10 mouse cellular contexts compared by ENCODE assay signal in the genomic region with DNA sequence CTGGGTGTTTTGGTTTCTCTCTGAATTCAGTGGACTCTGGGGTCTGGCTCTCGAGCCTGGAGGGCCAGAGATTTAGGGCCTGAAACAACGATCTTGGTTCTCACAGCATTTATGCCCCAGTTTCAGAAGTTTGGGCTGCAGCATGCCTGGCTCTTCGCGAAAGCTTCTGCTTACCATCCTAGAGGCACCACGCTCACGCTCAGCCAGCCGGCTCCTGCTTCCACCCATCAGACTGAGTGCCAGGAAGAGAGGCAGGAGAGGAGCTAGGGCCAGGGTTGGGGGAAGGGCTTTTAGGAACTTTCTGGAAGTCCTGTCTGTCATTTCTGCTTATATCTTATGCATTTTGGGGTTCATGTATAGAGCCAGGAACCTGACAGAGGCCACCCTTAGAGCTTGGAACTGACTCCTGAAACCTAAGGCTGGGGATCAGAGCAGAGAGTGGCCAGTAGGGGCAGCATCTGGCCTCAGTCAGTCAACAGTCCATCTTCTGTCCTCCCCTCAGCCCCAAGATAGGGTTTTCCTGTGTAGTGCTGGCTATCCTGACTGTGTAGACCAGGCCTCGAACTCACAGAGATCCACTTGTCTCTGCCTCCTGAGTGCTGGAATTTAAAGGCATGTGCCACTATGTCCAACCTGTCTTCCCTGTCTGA.
DNase-seq lines count a peak whose midpoint lies in the region; TF ChIP-seq lines count a peak whose summit lies in the region.
"Had no signal": no experiment of that assay in that cellular context is flagged by ENCODE, and none has a peak within 500 bp of the region (broad histone marks: within the 10 kb centered on the region; RNA-seq: fewer than 3 reads in every experiment).

No protein-coding gene starts in this region.

- TF ChIP-seq CTCF in C2C12 (IDR thresholded peaks at IDR 0.05; ENCODE audit: control insufficient read depth, insufficient read depth, insufficient read length) = peak; percentile 16

- H3K4me3 ChIP-seq in C2C12 (ENCODE audit: insufficient read depth, poor library complexity, severe bottlenecking) = no peak overlapping the region
- H3K4me3 ChIP-seq: forebrain, embryonic 15.5 days; stomach, embryonic 15.5 days had no signal

- no peaks in the 10 kb centered on the region for H3K79me2 ChIP-seq in C2C12 (ENCODE audit: control insufficient read depth, insufficient read depth)

- no peaks in the 10 kb centered on the region for H3K36me3 ChIP-seq in C2C12 (ENCODE audit: control insufficient read depth, insufficient read depth)
- H3K36me3 ChIP-seq: forebrain, embryonic 15.5 days; stomach, embryonic 15.5 days had no signal

- H3ac ChIP-seq in C2C12 (ENCODE audit: control insufficient read depth, insufficient read length, low read depth) = no peak overlapping the region

- DNase-seq in embryo, embryonic 10 days (ENCODE audit: low spot score) = peak; percentile 42
- DNase-seq in embryo, embryonic 9.5 days (ENCODE audit: extremely low spot score) = no peak
- peak; percentile 31 to 45 for DNase-seq in kidney, postnatal 4 days
- DNase-seq in kidney, adult 18-20 months = no peak
- DNase-seq in induced T-regulatory cell, adult 2 months (ENCODE audit: low read depth) = peak; percentile 21
- no peak for DNase-seq in right cerebral cortex, postnatal 25 days
- no peak for DNase-seq in kidney, adult 9 months

- H3K27me3 ChIP-seq in C2C12 (ENCODE audit: control insufficient read depth, insufficient read depth, insufficient read length) = no peaks in the 10 kb centered on the region

- no peaks in the 10 kb centered on the region for H3K79me3 ChIP-seq in C2C12 (ENCODE audit: low read depth)

TF ChIP-seq in C2C12, 6 proteins besides CTCF, POLR2A, EP300 and RAD21:
- no peak for TF ChIP-seq FOSL1 (IDR thresholded peaks at IDR 0.05; ENCODE audit: insufficient read depth, low read length, poor library complexity, severe bottlenecking)
- no peak for TF ChIP-seq CEBPB (IDR thresholded peaks at IDR 0.05; ENCODE audit: low read depth)
- TF ChIP-seq MYOG (IDR thresholded peaks at IDR 0.05; ENCODE audit: control insufficient read depth, extremely low read depth, insufficient read length) = no peak
- no peak for TF ChIP-seq MYOD1 (IDR thresholded peaks at IDR 0.05; ENCODE audit: control insufficient read depth, insufficient read length, low read depth)
- TF ChIP-seq USF1 (IDR thresholded peaks at IDR 0.05; ENCODE audit: low read depth) = no peak
- TF ChIP-seq MAX (IDR thresholded peaks at IDR 0.05) = no peak

Comparison
In these comparisons a context has a peak if more than half of its experiments do, and no peak if none do; other contexts are left out.
1. DNase-seq: peak in embryo, embryonic 10 days (single experiment), kidney, postnatal 4 days (2 of 2) and induced T-regulatory cell, adult 2 months (single experiment); none in embryo, embryonic 9.5 days (single experiment), kidney, adult 18-20 months (single experiment), right cerebral cortex, postnatal 25 days (single experiment) and kidney, adult 9 months (single experiment).